ENCODE assay signal across 8 mouse cellular contexts in the genomic region with DNA sequence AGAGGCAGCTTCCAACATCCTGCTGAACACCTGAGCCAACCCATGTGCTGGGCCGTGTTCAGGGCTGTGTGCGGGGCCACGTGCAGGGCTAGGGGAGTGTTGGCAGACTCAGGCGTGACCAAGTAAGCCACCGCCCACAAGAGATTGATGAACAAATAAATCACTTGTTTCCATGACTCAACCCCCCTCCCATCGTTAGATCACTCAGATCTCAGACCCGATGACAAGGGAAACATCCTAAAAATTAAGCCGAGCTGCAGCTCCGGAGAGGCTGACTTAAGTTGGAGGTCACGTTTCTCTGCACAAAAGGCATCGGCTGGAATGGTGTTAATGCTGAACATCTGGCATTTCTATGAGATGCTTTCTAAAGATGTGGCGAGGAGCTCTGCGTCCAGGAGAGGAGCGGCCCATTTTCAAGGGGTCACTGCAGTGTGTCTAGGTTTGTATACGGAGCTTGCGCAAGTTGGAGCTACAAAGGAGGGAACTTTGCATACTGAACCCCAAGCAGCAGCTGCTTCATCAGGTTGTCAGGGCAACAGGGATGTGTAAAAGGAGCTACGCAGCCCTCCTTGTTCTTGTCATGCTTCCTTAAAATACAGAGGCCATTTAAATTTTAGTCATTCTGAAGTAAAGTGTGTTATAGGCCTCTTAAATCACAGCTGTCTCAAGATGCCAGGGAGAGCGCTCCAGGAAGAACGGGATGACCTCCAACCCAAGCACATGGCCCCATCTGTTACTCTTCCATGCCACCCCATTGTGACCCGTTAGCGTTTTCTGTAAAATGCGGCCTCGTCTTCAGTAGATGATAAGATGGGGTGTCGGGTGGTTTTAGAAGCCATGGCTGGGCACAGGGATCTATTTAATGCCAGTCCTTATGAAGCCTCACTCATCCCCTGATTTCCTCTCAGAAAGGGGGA.
DNase-seq lines count a peak whose midpoint lies in the region; ATAC-seq and TF ChIP-seq lines count a peak whose summit lies in the region.

No protein-coding gene starts in this region.

- no peaks in the 10 kb centered on the region for H3K27me3 ChIP-seq in hindbrain, embryonic 10.5 days (ENCODE audit: insufficient read depth, poor library complexity, severe bottlenecking)
- H3K27me3 ChIP-seq in midbrain, embryonic 12.5 days = peaks cover 5% of the 10 kb centered on the region; the same call in 1 of the 2 replicates
- no peaks in the 10 kb centered on the region for H3K27me3 ChIP-seq in thymus, adult 2 months (ENCODE audit: control insufficient read depth, insufficient read depth, low read length)

- peak overlapping the region; percentile 13; the same call in 1 of the 2 replicates for H3K4me3 ChIP-seq in hindbrain, embryonic 10.5 days
- no peak overlapping the region for H3K4me3 ChIP-seq in midbrain, embryonic 12.5 days
- H3K4me3 ChIP-seq in thymus, adult 2 months (ENCODE audit: control insufficient read depth, insufficient read depth, low read length) = no peak overlapping the region

- TF ChIP-seq CTCF in thymus, adult 2 months (IDR thresholded peaks at IDR 0.05; ENCODE audit: borderline replicate concordance, control insufficient read depth, extremely low read depth, insufficient read depth, low read length, poor library complexity) = no peak

- WGBS in hindbrain, embryonic 10.5 days = 38% methylated on average over 24 of the region's 24 CpGs
- 35% methylated on average over 24 of the region's 24 CpGs for WGBS in midbrain, embryonic 12.5 days
- WGBS in thymus, adult 2 months = 96% methylated on average over 24 of the region's 24 CpGs

- DNase-seq in NIH3T3 (ENCODE audit: low read depth) = peak; percentile 38
- peak; percentile 78 for DNase-seq in embryo, embryonic 10 days (ENCODE audit: low spot score)
- peak; percentile 73 for DNase-seq in hindbrain, embryonic 10.5 days (ENCODE audit: low spot score)
- no peak for DNase-seq in thymus, adult 2 months
- DNase-seq in cerebellum, postnatal 10 days = no peak
- DNase-seq in ovary, postnatal 10 days (ENCODE audit: low spot score) = no peak
- DNase-seq in cerebellum, postnatal 25 days = no peak

- peak; percentile 93 for ATAC-seq in midbrain, embryonic 12.5 days (ENCODE audit: low FRiP score, low read depth)

- peak overlapping the region; percentile 76 for H3K27ac ChIP-seq in hindbrain, embryonic 10.5 days
- H3K27ac ChIP-seq in midbrain, embryonic 12.5 days (replicated peaks) = peak overlapping the region; percentile 46; the same call in 1 of the 2 replicates
- no peak overlapping the region for H3K27ac ChIP-seq in thymus, adult 2 months (ENCODE audit: control insufficient read depth, insufficient read depth, low read length)

- no peak for TF ChIP-seq POLR2A in thymus, adult 2 months (IDR thresholded peaks at IDR 0.05; ENCODE audit: control insufficient read depth, extremely low read depth, insufficient read depth, low read length, poor library complexity)

- no peaks in the 10 kb centered on the region for H3K36me3 ChIP-seq in hindbrain, embryonic 10.5 days
- H3K36me3 ChIP-seq in midbrain, embryonic 12.5 days = no peaks in the 10 kb centered on the region
- no peaks in the 10 kb centered on the region for H3K36me3 ChIP-seq in thymus, adult 2 months (ENCODE audit: control insufficient read depth, insufficient read depth, low read length)

- H3K4me2 ChIP-seq in midbrain, embryonic 12.5 days (replicated peaks) = peak overlapping the region; percentile 30

- no peaks in the 10 kb centered on the region; the same call in 1 of the 2 replicates for H3K9me3 ChIP-seq in hindbrain, embryonic 10.5 days
- H3K9me3 ChIP-seq in midbrain, embryonic 12.5 days = no peaks in the 10 kb centered on the region

- H3K4me1 ChIP-seq in hindbrain, embryonic 10.5 days (replicated peaks) = peaks cover 21% of the 10 kb centered on the region
- H3K4me1 ChIP-seq in midbrain, embryonic 12.5 days = peaks cover 15% of the 10 kb centered on the region
- no peaks in the 10 kb centered on the region for H3K4me1 ChIP-seq in thymus, adult 2 months (replicated peaks; ENCODE audit: control insufficient read depth, insufficient read depth, low read length)

- H3K9ac ChIP-seq in midbrain, embryonic 12.5 days (replicated peaks) = no peak overlapping the region

Comparison
In these comparisons a context has a peak if more than half of its experiments do, and no peak if none do; other contexts are left out.
1. DNase-seq: peak in NIH3T3 (single experiment), embryo, embryonic 10 days (single experiment) and hindbrain, embryonic 10.5 days (single experiment); none in thymus, adult 2 months (single experiment), cerebellum, postnatal 10 days (0 of 2), ovary, postnatal 10 days (single experiment) and cerebellum, postnatal 25 days (0 of 2).